Mouse (Mus musculus) large intestine, adult 2 months (tissue): Measurements from ENCODE around the gene Frs2. TPM values are rescaled to one million over a fixed set of nuclear protein-coding genes. Genes with fewer than 3 reads are reported as not detected.

ENCODE experiments used
- DNase-seq: peaks from one replicate; pipeline ENCODE4 v3.0.0-alpha.2; 2012; ENCODE audit warnings: low read depth, low spot score
- WGBS: fragments of 180-500 bp; shearing (Covaris S2); methylation state at CpG from one replicate; pipeline ENCODE4 v1.1.7; 2018; 5-methylcytosine and 5-hydroxymethylcytosine counted together
- polyA plus RNA-seq: library from polyadenylated mRNA; depleted of rRNA; stranded (reverse); fragments of >200 nt; gene quantifications from 2 replicates; pipeline ENCODE4 v1.2.3, GENCODE M21; 2012; rRNA removed

Gene Frs2
- polyA plus RNA-seq: 5.8 and 10.9 TPM in 2 replicates

DNA sequence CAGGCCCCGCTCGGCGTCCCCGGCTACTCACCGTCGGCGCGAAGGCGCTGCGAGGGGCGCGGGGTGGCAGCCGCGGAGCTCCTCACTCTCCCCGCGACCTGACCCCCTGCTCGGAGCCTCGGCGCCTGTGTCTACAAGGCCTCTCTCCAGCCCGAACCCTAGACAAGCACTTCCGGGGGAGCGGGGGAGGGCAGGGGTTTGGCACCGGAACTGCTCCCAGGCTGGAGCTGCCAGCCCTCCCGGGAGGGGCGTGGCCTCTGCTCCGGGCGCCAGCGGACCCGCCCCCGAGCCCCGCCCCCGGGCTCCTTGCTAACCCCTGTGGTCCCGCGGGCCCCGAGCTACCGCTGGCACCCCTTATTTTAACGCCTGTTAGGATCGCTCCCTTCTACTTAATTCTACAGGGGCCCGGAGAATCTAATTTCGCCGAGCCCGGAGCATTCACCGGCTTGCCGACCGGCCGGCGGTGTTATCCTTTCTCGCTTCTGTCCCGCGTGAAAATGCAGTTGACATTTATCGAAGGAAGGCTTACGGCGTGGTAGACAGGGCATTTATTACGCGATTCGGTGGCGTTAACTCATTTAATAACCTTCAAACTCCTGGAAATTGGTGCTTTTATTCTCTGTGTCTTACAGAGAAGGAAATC lies at the start of gene Frs2:
Gene Frs2, minus strand, starts transcription at position 174 of the 643 bp plus-strand sequence.
- under 1% methylated on average over 57 of the region's 57 CpGs for WGBS
- peak; percentile 90 for DNase-seq

DNA sequence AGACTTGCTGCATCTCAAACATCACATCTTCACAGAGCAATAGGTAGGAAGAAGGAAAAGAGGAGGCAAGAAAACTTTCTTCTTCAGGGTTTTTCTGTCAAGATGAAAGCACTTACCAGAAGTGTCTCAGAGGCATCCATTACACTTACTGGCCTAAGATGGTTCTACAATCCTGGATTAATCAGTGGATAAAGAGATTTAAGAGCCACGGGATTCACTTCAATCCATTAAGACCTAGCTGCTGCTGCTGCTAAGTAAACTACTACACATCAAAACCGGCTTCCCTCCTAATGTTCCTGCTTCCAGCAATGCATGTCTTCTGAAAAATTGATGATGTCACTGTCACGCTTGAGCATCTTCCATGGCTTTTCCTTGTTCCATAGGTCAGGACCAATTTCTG lies 48.4 kb upstream of the Frs2 start:
- no peak for DNase-seq
- 83% methylated on average over 3 of the region's 3 CpGs for WGBS

DNA sequence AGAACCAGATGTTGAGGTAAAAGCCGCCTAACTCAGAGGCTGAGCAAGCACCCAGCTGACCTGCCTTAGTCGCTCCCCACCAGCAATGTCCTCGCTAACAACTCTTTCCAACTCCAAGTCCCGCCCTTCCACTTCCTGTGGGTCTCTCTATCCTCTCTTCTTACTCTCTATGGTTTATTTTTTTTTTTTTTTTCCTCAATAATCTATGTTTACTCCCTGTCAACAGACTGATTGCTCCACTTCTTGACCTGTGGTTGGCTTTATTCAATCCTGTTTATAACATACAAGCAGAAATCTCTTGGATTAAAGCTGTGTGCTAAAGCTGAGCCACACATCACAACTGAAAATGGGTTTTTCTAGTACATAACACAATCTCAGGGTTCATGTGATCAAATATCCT lies 47.4 kb upstream of the Frs2 start:
- no peak for DNase-seq
- WGBS: 97% methylated on average over 4 of the region's 4 CpGs

DNA sequence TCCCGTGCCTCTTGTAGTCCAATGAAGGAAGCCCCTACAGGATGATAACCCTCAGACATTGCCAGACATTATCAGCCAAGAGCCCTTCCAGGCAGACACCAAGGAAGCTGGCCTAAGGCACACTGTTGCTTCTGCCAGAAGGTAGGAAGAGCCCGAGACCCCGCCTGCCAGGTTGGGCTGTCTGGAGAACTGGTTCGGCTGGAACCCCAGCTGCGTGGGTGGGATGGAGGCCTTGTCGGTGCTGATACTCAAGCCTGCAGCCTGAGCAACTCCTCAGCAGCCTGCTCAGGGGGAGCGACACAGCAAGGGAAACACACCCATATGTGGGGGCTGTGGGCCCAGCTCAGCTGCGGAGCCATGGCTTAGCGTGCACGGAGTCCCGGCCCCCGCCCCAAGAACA lies 46.7 kb upstream of the Frs2 start:
- DNase-seq: no peak
- 82% methylated on average over 12 of the region's 12 CpGs for WGBS

DNA sequence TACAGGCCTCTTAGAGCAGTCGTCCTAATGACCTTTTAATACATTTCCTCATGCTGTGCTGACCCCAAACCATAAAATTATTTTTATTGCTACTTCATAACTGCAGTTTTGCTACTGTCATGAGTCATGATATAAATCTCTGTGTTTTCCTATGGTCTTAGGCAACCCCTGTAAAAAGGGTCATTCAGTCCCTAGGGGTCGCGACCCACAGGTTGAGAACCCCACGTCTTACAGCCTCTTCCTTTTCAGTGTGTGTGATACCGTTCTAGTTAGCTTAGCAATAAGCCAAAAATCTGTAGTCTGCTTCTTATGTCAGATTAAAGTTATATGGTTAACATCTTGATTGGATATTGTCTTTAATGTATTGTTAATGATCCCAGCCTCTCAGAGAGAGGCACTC lies 45.0 kb upstream of the Frs2 start:
- WGBS: 71% methylated on average over 5 of the region's 5 CpGs
- DNase-seq: no peak

DNA sequence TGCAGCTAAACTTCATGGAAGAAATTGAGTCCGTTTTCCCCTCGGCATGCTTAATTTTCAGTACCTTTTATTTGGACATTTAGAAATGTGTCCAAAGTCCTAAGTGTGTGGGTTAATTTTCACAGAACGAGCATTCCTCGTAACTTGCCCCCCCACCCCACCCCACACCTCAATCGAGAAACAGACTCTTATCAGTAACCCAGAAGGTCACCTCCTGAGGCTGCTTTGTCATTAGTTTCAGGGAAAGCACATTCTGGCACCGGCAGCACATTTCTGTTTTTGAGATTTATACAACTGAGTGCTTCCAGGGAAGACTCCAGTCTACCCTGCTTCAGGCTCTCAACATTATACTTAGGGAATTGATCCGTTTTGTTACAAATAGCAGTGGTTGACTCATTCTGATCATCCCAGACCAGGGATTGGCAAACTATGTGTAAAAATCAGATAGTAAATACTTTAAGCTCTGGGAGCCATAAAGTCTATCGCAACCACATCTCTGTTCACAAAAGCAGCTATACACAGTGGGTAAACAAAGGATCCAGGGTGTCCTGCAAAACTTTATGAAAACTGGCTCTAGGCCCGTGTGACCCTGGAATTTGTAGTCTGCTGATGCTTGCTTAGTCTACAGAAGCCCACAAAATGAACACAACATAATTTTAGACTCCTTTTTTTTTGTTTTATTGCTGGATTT lies 37.2 kb upstream of the Frs2 start:
- WGBS: 18% methylated on average over 9 of the region's 9 CpGs
- DNase-seq: no peak

DNA sequence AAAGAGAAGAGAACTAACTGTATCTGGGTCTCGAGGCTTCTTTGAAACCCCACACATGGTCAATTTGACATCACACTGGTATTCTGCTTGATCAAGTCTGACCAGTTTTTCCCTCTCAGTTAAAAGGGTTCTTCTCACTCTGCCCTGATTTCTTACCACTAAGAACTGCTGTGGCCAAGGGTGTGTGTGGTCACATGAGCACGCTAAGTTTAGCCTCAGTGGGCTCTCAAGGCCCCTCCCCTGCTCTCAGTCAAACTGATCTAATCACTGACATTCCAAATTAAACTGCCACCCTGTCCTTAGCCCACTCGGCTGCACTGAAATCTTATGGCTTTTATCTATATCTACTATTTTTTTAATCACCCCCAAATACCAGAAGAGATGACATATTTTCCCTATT lies 32.8 kb upstream of the Frs2 start:
- no peak for DNase-seq
- 31% methylated on average over 3 of the region's 3 CpGs for WGBS

DNA sequence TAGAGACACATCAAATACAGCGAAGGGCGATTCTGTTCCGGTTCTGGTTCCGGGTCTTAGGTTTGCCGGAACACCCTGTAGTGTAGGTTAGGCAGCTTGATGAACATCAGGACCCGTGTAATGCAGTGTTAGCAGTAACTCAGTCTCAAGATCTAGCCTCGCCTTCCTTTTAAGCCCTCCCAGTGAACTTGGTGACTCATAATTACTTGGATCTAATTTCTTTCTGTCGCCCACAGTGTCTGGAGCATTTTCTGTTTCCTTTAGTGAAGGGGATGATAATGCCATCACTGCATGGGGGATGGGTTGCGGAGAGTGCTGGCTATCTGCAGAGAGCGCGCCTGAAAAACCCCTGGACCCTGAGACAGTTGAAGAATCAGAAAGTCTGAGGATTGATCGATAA lies 26.3 kb upstream of the Frs2 start:
- no peak for DNase-seq
- WGBS: 74% methylated on average over 12 of the region's 12 CpGs

DNA sequence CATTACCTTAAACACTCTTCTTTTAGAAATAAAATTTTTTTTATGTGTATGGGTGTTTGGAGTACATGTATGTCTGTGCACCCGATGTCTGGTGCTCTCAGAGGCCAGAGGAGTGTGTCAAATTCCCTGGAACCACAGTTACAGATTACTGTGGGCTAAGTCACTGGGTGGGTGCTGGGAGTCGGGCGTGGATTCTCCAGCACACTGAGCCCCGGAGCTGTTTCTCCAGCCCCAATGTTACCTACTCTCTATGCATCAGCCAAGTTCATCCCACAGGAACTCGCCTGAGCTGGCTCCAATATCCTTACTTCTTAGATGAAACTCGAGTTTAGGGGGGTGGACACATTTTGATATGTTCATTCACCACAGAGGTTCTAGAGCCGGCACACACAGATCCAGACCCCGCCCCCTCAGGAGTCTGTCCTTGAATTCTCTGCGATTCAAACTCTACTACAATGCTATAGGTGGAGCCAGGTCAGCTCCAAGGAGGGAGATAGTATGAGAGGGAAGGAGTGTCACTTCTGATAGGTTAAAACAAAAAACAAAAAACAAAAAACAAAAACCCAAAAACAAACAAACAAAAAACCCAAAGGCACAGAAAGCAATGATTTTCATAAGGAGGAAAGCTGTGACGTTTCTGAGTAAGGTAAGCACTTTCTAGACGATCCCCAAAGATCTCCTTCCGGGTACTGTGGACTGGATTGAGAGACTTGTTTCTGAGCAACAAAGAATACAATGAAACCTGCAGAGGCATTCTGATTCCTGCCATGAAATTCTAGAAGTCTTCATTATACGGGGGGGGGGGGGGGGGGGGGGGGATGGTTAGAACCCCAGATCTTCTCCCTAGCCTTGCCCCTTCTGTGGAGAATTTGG lies 25.5 kb upstream of the Frs2 start:
- WGBS: 37% methylated on average over 13 of the region's 13 CpGs
- no peak for DNase-seq

DNA sequence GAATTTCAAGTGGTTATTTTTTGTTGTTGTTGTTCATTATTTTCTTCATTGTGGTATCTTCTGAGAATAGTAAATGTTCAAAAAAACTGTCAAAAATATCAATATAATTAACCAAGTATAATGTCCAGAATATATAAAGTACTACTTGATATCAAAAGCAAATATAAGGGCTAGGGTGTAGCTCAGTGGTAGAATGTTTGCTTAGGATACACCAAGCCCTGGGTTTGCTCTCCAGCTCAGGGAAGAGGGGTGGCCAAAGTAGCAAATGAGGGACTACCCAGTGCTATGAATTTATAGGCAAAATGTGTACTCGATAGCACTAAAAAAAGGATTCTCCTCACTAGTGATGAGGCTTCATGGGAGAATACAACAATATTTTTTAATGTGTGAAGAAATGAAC lies 24.8 kb upstream of the Frs2 start:
- no peak for DNase-seq
- 74% methylated on average over 1 of the region's 1 CpGs for WGBS

DNA sequence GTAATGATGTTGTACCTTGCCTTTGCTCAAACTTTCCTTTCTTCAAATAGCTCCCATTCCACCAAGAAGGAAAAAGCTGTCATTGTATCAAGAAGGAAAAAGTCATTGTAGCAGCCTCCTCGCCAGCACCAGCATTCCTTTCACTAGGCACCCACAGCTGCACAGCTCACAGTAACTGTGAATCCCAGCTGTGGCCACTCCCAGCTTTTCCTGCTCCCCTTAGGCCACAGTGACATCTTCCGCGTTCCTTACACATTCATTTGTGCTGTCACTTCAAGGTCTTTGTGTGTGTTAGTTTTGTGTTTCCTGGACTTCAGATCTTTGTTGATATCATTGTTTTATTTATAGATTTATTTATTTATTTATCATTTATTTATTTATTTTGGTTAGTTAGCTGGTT lies 23.7 kb upstream of the Frs2 start:
- no peak for DNase-seq
- WGBS: 24% methylated on average over 3 of the region's 3 CpGs

DNA sequence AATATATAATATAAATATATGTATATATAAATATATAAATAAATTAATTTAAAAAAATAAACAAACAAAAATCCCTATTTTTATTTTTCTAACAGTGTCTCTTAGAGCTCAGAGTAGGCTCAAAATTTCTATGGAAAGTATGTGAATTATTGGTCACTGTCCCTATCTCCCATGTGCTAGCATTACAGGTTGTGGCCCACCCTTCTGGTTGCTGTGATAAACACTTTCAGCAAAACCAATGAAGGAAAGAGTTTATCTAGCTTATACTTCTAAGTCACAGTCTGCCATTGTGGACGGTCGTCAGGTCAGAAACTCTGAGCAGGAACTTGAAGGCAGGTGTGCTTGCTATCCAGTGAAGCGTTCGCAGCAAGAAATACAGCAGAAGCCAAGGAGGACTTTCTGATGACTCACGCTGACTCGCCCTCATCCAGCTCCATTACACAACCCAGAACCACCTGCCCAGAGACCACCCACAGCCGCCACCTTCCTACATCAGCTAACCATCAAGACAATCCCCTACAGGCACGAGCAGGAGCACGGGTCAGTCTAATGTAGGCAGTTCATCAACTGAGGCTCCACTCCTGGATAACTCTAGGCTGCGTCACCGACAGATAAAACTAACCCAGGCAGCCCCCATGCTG lies 18.6 kb upstream of the Frs2 start:
- WGBS: 78% methylated on average over 11 of the region's 11 CpGs

DNA sequence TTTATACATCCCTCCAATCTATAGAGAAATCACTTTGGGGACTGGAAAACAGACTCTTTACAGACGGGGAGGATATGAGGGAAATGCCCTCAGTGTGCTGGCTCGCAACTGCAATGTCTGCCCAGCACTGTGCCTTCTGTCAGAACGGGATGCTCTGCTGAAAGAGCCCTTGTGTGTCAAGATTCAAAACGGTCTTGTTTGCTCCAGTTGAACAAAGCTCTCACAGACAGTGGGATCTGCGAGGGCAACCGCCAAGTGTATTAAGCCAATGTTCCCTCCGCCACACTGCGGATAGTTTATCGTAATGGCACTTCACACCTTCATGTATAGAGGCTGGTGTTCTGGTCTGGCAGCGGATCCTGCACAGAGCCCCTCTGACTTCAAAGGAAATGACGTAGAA lies 14.3 kb upstream of the Frs2 start:
- WGBS: 57% methylated on average over 11 of the region's 11 CpGs
- DNase-seq: no peak

More for the DNA sequence above, 18.6 kb upstream of the Frs2 start:
- no peak for DNase-seq

DNA sequence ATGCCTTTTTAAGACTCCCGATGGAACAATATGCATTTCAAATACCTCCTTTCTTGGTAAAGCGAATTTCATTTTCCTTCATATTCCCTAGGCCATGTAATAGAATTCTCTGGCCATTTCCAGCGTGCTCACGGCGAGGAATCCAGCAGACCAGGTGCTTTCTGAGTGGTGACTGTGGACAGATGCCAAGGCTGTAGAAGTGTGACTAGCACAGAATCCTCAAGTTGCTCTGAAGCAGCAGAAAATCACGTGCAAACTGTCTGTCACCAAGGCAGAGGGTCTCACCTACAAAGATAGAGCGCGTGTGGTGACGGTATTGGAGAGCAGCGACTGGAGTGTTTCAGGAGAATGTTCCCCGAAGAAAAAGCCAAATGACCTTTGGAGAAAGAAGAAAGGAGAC lies 11.8 kb upstream of the Frs2 start:
- DNase-seq: no peak
- WGBS: 71% methylated on average over 11 of the region's 11 CpGs

DNA sequence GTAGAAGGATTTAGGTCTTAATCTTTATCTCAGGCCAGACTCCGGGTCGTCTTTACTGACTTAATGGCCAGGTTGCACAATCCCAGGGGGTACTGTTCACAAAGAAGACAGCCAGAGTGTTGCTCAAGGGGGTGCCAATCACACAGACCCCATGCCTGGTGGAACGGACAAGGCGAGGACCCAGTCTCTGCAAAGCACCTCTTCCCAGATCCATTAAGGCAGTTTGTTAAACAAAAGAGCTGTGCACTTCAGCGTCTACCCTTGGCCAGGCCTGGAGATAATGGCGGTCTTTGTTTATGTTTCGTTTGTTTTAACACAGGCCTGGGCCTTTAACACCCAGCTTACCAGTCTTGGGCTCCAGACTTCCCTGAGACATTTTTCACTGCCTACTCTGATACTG lies 3.9 kb upstream of the Frs2 start:
- WGBS: 45% methylated on average over 7 of the region's 7 CpGs

DNA sequence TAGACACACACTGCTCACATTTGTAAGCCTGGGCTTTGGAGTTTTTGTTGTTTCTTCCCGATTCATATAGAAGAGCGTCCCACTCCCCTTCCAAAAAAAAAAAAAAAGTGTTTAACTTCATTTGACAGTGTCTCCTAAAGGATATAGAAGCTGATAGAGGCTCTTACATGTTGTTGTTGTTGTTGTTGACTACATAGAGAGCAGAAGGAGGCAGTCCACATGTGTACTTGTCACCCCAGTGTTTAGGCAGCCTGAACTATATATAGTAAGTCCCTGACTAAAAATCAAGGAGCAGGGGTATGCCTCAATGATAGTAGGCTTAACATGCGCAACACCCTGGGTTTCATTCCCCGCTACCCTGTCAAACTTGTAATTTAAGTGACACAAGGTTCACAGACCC lies 3.3 kb upstream of the Frs2 start:
- DNase-seq: no peak
- 84% methylated on average over 4 of the region's 4 CpGs for WGBS

More for the DNA sequence above, 3.9 kb upstream of the Frs2 start:
- DNase-seq: no peak

DNA sequence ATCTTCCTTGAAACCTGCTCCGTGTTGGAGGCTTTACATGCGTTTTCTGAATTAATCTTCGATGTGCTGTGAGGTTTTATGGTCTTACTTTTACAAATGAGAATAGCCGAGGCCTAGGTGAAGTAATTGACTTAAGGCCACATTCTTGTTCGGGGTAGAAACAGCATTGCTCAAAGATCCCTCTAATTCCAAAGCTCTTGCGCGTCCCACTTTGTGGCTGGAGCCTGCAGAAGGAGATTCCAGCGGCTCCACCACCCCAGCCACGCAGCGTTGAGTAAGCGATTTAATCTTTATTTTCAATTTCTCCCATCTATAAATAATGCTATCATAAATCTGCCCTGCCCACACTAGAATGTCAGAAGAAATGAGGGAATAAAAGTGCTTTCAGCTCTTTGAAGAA lies 2.9 kb upstream of the Frs2 start:
- WGBS: 58% methylated on average over 11 of the region's 11 CpGs
- no peak for DNase-seq

DNA sequence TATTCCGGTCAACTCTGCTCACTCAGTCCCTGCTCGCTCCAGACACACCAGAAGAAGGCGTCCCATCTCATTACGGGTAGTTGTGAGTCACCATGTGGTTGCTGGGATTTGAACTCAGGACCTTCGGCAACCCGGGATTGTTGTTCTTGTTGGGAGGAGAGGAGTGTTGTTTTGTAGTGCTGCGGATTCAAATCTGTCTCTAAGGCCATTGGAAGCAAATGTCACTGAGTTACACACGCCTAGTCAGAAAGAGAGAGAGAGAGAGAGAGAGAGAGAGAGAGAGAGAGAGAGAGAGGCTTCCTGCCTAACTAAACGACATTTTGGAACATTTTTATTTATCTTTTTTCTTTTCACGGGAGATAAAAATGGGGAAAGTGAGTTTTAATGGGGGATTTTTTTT lies 2.4 kb upstream of the Frs2 start:
- 36% methylated on average over 10 of the region's 10 CpGs for WGBS

DNA sequence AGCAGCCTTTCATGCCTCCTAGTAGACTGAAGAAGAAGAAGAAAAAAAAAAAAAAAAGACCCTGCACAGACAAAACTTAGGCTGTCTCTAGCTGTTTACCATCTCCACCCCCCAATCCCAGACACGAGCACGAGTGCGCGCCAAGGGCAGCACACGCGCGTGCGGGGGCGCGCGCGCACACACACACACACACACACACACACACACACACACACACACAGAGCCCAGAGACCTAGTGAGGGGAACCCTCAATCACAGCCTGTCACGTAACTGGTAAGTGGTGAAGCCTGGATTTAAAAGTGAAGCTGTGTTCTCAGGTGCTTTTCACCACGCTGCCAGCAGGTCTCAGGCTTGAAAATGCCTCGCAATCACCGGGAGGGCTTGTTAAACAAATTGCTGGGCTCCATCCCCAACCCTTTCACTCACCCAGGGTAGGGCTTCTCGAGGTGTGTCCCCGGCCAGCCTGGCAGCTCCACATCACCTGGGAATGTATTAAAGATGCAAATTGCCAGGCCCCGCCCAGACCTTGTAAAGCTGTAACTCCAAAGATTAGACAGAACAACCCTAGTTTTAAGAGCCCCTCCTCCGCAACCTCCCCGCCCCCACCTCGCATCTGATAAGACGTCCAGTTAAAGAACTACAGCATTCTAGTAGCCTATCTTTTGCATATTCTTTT lies 1.7 kb upstream of the Frs2 start:
- DNase-seq: peak; percentile 68
- WGBS: 3% methylated on average over 23 of the region's 23 CpGs

More for the DNA sequence above, 2.4 kb upstream of the Frs2 start:
- no peak for DNase-seq

DNA sequence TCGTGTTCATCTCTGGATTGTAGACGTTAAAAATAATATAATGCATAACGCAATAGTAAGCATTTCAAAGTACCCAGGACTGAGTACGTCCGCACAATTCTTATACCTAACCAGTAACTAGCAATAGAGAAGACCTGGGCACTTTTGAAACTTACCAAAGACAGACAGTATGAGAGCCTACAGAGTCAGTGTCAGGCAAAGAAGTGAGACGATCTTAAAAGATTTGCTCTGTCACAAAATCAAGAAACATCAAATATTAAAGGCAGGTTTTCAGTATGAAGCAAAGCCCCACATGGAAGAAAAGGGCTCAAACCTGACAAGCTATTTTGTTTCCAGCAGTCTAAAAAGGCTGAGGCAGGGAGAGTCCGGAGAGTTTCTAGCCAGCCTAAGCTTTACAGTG lies 907 bp upstream of the Frs2 start:
- DNase-seq: no peak
- WGBS: 25% methylated on average over 7 of the region's 7 CpGs
